Mouse (Mus musculus): ENCODE results near the gene Rab14. TPM values are rescaled to one million over a fixed set of nuclear protein-coding genes. Genes with fewer than 3 reads are reported as not detected.
A peak's percentile ranks its signal among the peaks of the same experiment; 100 is the strongest.

Rab14 gene
- polyA plus RNA-seq, 1 experiment from 2014 or later = 338 TPM

GRCm38 (mm10) chr2:35216701-35217100, 15.8 kb upstream of the Rab14 start:
- WGBS = 82% methylated on average over 2 of the region's 2 CpGs

GRCm38 (mm10) chr2:35215363-35215762, 14.4 kb upstream of the Rab14 start:
- Histone ChIP-seq H3K27ac (no peak overlapping the region), H3K4me2 (replicated peaks) (no peak overlapping the region; the same call in 1 of the 2 replicates), H3K4me3 (replicated peaks) (no peak overlapping the region), H3K9ac (no peak overlapping the region), H3K27me3 (replicated peaks) (no peaks in the 10 kb centered on the region), H3K36me3 (no peaks in the 10 kb centered on the region), H3K9me3 (no peaks in the 10 kb centered on the region), H3K4me1 (replicated peaks) (peaks cover 3% of the 10 kb centered on the region; the same call in 1 of the 2 replicates)
- WGBS = 78% methylated on average over 14 of the region's 14 CpGs
- ATAC-seq = no peak

More at GRCm38 (mm10) chr2:35216701-35217100, 15.8 kb upstream of the Rab14 start:
- no peaks in the 10 kb centered on the region for H3K27me3 ChIP-seq (replicated peaks)
- peaks cover 3% of the 10 kb centered on the region; the same call in 1 of the 2 replicates for H3K4me1 ChIP-seq (replicated peaks)
- H3K36me3 ChIP-seq = no peaks in the 10 kb centered on the region
- no peak overlapping the region for H3K27ac ChIP-seq
- H3K4me2 ChIP-seq (replicated peaks) = no peak overlapping the region
- H3K9me3 ChIP-seq = no peaks in the 10 kb centered on the region
- no peak for ATAC-seq
- no peak overlapping the region for H3K9ac ChIP-seq
- H3K4me3 ChIP-seq (replicated peaks) = no peak overlapping the region

GRCm38 (mm10) chr2:35214881-35215358, 14.0 kb upstream of the Rab14 start:
- Histone ChIP-seq H3K36me3 (no peaks in the 10 kb centered on the region), H3K27me3 (replicated peaks) (no peaks in the 10 kb centered on the region), H3K4me2 (replicated peaks) (peak overlapping the region; percentile 52), H3K9me3 (no peaks in the 10 kb centered on the region), H3K27ac (no peak overlapping the region), H3K4me3 (replicated peaks) (no peak overlapping the region), H3K4me1 (replicated peaks) (peaks cover 3% of the 10 kb centered on the region; the same call in 1 of the 2 replicates), H3K9ac (no peak overlapping the region)
- peak; percentile 57 for ATAC-seq
- 5% methylated on average over 12 of the region's 12 CpGs for WGBS

GRCm38 (mm10) chr2:35213345-35213910, 12.5 kb upstream of the Rab14 start:
- Histone ChIP-seq H3K4me2 (replicated peaks) (no peak overlapping the region), H3K4me3 (replicated peaks) (no peak overlapping the region), H3K4me1 (replicated peaks) (peaks cover 3% of the 10 kb centered on the region; the same call in 1 of the 2 replicates), H3K9me3 (no peaks in the 10 kb centered on the region), H3K9ac (no peak overlapping the region), H3K36me3 (no peaks in the 10 kb centered on the region), H3K27me3 (replicated peaks) (no peaks in the 10 kb centered on the region), H3K27ac (no peak overlapping the region)
- peak; percentile 58; the same call in 1 of the 2 replicates for ATAC-seq
- 61% methylated on average over 12 of the region's 12 CpGs for WGBS

- Histone ChIP-seq H3K4me1 (replicated peaks) (peaks cover 3% of the 10 kb centered on the region; the same call in 1 of the 2 replicates), H3K4me3 (replicated peaks) (no peak overlapping the region), H3K9ac (no peak overlapping the region), H3K27ac (no peak overlapping the region), H3K36me3 (no peaks in the 10 kb centered on the region), H3K9me3 (no peaks in the 10 kb centered on the region), H3K27me3 (replicated peaks) (no peaks in the 10 kb centered on the region), H3K4me2 (replicated peaks) (no peak overlapping the region)
- peak; percentile 60 for ATAC-seq
- WGBS = 72% methylated on average over 3 of the region's 3 CpGs
These were observed 10.8 kb upstream of the Rab14 start for GRCm38 (mm10) chr2:35211681-35212080.

GRCm38 (mm10) chr2:35208931-35209665, 8.2 kb upstream of the Rab14 start:
- Histone ChIP-seq H3K4me2 (replicated peaks) (no peak overlapping the region), H3K36me3 (no peaks in the 10 kb centered on the region), H3K9ac (no peak overlapping the region), H3K27me3 (replicated peaks) (no peaks in the 10 kb centered on the region), H3K4me1 (replicated peaks) (no peaks in the 10 kb centered on the region), H3K4me3 (replicated peaks) (no peak overlapping the region), H3K9me3 (no peaks in the 10 kb centered on the region), H3K27ac (no peak overlapping the region)
- no peak for ATAC-seq
- 66% methylated on average over 8 of the region's 8 CpGs for WGBS

GRCm38 (mm10) chr2:35208054-35208453, 7.1 kb upstream of the Rab14 start:
- Histone ChIP-seq H3K9ac (no peak overlapping the region), H3K27me3 (replicated peaks) (no peaks in the 10 kb centered on the region), H3K36me3 (no peaks in the 10 kb centered on the region), H3K9me3 (no peaks in the 10 kb centered on the region), H3K4me3 (replicated peaks) (no peak overlapping the region), H3K4me2 (replicated peaks) (no peak overlapping the region), H3K27ac (no peak overlapping the region), H3K4me1 (replicated peaks) (no peaks in the 10 kb centered on the region)
- no peak for ATAC-seq
- WGBS = 66% methylated on average over 3 of the region's 3 CpGs

GRCm38 (mm10) chr2:35206761-35207160, 5.8 kb upstream of the Rab14 start:
- Histone ChIP-seq H3K4me1 (replicated peaks) (no peaks in the 10 kb centered on the region), H3K9me3 (no peaks in the 10 kb centered on the region), H3K36me3 (no peaks in the 10 kb centered on the region), H3K4me2 (replicated peaks) (no peak overlapping the region), H3K4me3 (replicated peaks) (no peak overlapping the region), H3K27me3 (replicated peaks) (no peaks in the 10 kb centered on the region), H3K27ac (no peak overlapping the region), H3K9ac (no peak overlapping the region)
- WGBS = 87% methylated on average over 3 of the region's 3 CpGs
- ATAC-seq = no peak

GRCm38 (mm10) chr2:35203729-35204128, 2.8 kb upstream of the Rab14 start:
- H3K4me2 ChIP-seq (replicated peaks) = no peak overlapping the region
- no peaks in the 10 kb centered on the region for H3K36me3 ChIP-seq
- no peak for ATAC-seq
- no peaks in the 10 kb centered on the region for H3K27me3 ChIP-seq (replicated peaks)
- H3K9ac ChIP-seq = no peak overlapping the region
- no peak overlapping the region for H3K27ac ChIP-seq
- H3K4me1 ChIP-seq (replicated peaks) = peaks cover 7% of the 10 kb centered on the region; the same call in 1 of the 2 replicates
- no peak overlapping the region for H3K4me3 ChIP-seq (replicated peaks)
- no peaks in the 10 kb centered on the region for H3K9me3 ChIP-seq

GRCm38 (mm10) chr2:35199971-35200897, 686 bp downstream of the Rab14 start:
- Histone ChIP-seq H3K9ac (peak overlapping the region; percentile 99), H3K4me1 (replicated peaks) (peaks cover 9% of the 10 kb centered on the region; the same call in 1 of the 2 replicates), H3K27me3 (replicated peaks) (no peaks in the 10 kb centered on the region), H3K9me3 (no peaks in the 10 kb centered on the region), H3K27ac (peak overlapping the region; percentile 98), H3K4me2 (replicated peaks) (peak overlapping the region; percentile 75), H3K4me3 (replicated peaks) (peak overlapping the region; percentile 76), H3K36me3 (no peaks in the 10 kb centered on the region)
- WGBS = under 1% methylated on average over 85 of the region's 90 CpGs
- peak; percentile 88 for ATAC-seq

GRCm38 (mm10) chr2:35199541-35199940, 1.4 kb downstream of the Rab14 start:
- peak overlapping the region; percentile 98; the same call in 1 of the 2 replicates for H3K27ac ChIP-seq
- WGBS = 5% methylated on average over 5 of the region's 5 CpGs

More at GRCm38 (mm10) chr2:35199541-35199940, 1.4 kb downstream of the Rab14 start:
- Histone ChIP-seq H3K4me3 (replicated peaks) (peak overlapping the region; percentile 76), H3K4me2 (replicated peaks) (peak overlapping the region; percentile 75), H3K27me3 (replicated peaks) (no peaks in the 10 kb centered on the region), H3K9ac (peak overlapping the region; percentile 99), H3K4me1 (replicated peaks) (peaks cover 9% of the 10 kb centered on the region; the same call in 1 of the 2 replicates), H3K9me3 (no peaks in the 10 kb centered on the region), H3K36me3 (no peaks in the 10 kb centered on the region)
- ATAC-seq = no peak

Measured in intestine, embryonic 15.5 days (tissue).